Mouse (Mus musculus): ENCODE results near the gene Olfr868.

Olfr868 gene

DNA sequence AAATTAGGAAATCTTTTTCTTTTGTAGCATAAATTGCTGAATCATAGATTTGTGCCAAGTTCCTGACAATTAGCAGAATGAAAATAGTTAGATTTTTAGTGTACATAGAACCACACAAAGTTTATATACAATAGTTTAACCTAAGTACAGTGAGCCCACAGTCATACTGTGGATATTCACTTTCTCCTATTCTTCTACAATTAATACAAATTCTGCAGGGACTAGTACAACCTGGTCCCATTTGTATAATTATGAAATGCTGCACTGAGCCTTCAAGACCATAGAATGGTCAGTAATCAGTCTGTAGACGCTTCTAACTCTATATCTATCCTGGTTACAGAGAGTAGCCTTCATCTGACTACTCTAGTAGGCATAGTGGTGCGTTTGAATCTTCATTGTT, at the start of gene Olfr868:
Gene Olfr868, plus strand, starts transcription at position 301 of the 400 bp plus-strand sequence.
- DNase-seq (ENCODE audit: extremely low spot score, low spot score), result no peak

DNA sequence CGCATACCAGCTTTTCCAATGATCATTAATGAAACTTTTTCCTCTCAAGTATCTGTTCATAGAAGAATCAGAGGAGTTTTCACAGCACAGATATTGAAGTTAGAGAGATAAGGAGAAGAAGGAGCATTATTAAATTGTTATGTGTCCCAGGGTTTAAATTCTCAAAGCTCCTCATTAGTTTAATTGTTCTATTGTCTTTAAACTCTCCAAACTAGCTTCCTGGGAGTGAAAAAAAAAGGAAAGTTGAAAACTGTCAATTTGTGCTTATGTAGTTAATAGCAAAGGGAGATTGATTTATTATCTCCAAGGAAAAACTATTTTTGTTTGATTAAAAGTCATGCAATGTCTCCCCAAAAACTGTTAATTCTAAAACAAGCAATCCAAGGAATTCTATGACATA, 41.0 kb upstream of the Olfr868 start, which contains the start of gene Olfr867:
Gene Olfr867, minus strand, starts transcription at position 101 of the 400 bp plus-strand sequence.
- no peak for DNase-seq (ENCODE audit: extremely low spot score, low spot score)

DNA sequence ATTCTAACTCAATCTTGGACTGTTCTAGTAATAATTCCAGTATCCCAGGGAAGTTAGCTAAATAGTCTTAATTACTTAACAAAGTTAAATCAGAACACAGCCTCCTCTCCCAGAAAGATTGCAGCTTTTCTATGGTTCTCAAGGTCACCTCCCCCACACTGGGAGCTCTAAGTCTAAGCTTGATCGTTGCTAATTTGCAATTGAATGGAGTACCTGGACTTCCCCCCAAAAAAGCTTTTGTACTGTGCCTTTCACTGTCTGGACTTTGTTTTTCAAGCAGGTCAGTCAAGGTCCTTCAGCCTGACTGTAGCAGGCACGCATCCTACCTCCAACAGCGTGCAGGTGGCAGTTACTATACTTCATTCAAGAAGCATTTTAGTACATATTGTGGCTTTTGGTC, 28.2 kb upstream of the Olfr868 start:
- DNase-seq (ENCODE audit: extremely low spot score, low spot score), result no peak

DNA sequence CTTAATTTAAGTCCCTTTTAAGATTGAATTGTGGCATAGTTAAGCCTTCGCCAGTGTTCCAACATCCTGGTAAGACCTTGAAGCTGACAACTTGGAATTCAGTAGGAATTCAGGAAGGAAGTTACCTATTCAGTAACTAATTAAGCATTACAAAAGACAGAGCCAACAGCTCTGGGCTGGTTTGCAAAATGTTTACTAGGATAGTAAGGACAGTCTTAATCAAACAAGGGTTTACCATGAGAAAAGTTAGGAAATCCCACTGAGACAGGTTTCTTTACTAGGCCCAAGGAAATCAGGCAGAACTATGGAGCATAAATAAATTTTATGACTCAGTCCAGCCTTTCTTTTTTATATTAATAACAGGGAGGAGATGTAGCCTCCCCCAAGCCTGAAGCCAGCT, 27.1 kb upstream of the Olfr868 start:
- DNase-seq (ENCODE audit: extremely low spot score, low spot score), result no peak

DNA sequence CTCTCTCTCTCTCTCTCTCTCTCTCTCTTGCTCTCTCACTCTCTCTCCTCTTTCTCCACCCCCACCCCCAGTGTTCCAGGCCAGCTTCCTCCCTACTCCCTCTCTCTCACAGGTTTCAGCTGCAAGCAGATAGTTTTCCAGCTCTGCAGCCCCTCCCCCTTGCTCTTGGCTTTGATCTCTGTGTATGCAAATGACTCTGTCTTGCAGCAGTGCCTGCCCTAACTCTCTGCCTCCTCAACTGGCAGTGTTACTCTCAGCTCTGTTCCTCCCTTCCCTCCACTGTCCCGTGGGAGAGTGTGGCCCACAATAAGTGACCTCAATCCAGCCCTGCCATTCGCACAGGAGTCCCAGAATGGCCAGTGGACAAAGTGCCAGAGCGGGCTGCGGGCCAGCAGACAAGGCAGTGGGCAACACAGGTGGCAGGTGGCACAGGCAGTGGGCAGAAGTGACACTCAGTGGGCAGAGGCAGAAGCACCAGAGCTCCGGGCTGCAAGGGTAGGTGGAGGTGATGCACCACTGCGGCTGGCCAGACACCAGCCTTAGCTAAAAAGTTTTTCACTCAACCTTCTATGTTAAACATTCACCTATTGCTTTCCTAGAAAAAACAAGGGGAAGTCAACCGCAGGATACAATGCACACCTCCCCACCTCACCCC, 24.8 kb upstream of the Olfr868 start:
- DNase-seq (ENCODE audit: extremely low spot score, low spot score), result no peak

DNA sequence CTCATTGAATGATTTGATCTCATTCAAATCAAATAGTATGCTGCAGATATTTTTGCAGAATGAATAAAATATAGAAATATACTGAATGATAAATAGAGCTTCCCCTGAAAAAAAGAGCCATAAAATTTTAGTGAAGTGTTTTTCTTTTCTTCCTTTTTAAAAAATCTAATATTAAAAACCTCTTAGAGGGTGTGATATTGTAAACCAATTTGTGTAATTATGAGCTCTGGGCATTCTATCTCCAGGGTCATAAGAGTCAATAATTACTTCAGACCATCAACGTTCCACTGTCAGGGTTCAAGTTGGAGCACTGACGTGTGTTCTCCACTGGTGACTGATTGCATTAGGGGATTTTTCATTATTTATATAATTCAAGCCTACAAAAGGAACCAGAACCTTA, 30.3 kb downstream of the Olfr868 start, which contains the start of gene Olfr869:
Gene Olfr869, plus strand, starts transcription at position 301 of the 400 bp plus-strand sequence.
- DNase-seq (ENCODE audit: extremely low spot score, low spot score), result no peak

DNA sequence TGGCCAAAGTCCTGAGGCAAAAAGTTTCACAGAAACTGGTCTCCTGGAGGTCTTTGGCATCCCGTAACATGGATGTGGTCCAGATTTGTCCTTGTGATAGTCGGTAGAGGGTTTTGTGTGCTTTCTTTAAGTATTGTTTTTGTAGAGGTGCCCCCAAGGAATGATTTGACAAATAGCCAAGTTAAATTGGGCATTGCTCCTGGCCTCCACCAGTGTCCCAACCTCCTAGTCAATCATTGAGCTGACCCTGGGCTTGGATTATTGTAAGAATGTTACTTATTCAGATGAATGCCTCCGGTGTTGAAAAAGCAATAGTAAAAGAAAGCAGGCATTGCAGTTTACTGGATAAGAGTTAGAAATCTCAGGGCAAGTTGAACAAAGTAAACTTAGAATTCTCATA, 51.3 kb downstream of the Olfr868 start:
- no peak for DNase-seq (ENCODE audit: extremely low spot score, low spot score)
